Mouse (Mus musculus) layer of hippocampus, adult 18-20 months (tissue): ENCODE results near the gene Sirpa. TPM values are rescaled to one million over a fixed set of nuclear protein-coding genes. Genes with fewer than 3 reads are reported as not detected.

Source experiments
- DNase-seq, 2 experiments: peaks; one replicate each; pipeline ENCODE4 v3.0.0; 2022; ENCODE audit warnings: low spot score in 2 of 2
- total RNA-seq, 2 experiments: library from RNA; stranded (reverse); gene quantifications; 2 replicates each; pipeline ENCODE4 v1.2.3; 2021

The Sirpa gene
- total RNA-seq, 2 experiments from 2014 or later = 295 to 305 TPM

- DNase-seq = peak in 1 of 2 experiments; percentile 22
These were observed 11.4 kb downstream of the Sirpa start for GRCm38 (mm10) chr2:129604032-129604431.

- no peak for DNase-seq
These were observed 13.2 kb downstream of the Sirpa start for GRCm38 (mm10) chr2:129605816-129606215.

GRCm38 (mm10) chr2:129606269-129606668 lies 13.6 kb downstream of the Sirpa start:
- peak in 1 of 2 experiments; percentile 42 for DNase-seq

GRCm38 (mm10) chr2:129606899-129607298 lies 14.3 kb downstream of the Sirpa start:
- DNase-seq = peak in 1 of 2 experiments; percentile 27

- DNase-seq = no peak
These were observed 21.3 kb downstream of the Sirpa start for GRCm38 (mm10) chr2:129613971-129614370.

GRCm38 (mm10) chr2:129614482-129615185 lies 22.0 kb downstream of the Sirpa start:
- no peak for DNase-seq

- no peak for DNase-seq
These were observed 27.5 kb downstream of the Sirpa start for GRCm38 (mm10) chr2:129620148-129620547.

- no peak for DNase-seq
These were observed 28.2 kb downstream of the Sirpa start for GRCm38 (mm10) chr2:129620881-129621280.

GRCm38 (mm10) chr2:129621654-129622490 lies 29.2 kb downstream of the Sirpa start:
- DNase-seq = peak in 1 of 2 experiments; percentile 0

GRCm38 (mm10) chr2:129622918-129623317 lies 30.3 kb downstream of the Sirpa start:
- DNase-seq = no peak

GRCm38 (mm10) chr2:129623771-129624170 lies 31.1 kb downstream of the Sirpa start:
- DNase-seq = peak; percentile 75 to 90

GRCm38 (mm10) chr2:129624246-129624918 lies 31.7 kb downstream of the Sirpa start:
- DNase-seq = peak in 1 of 2 experiments; percentile 6

GRCm38 (mm10) chr2:129624956-129625355 lies 32.3 kb downstream of the Sirpa start:
- DNase-seq = no peak

- no peak for DNase-seq
These were observed 33.2 kb downstream of the Sirpa start for GRCm38 (mm10) chr2:129625845-129626244.

GRCm38 (mm10) chr2:129626621-129627061 lies 34.0 kb downstream of the Sirpa start:
- no peak for DNase-seq

GRCm38 (mm10) chr2:129627133-129627532 lies 34.5 kb downstream of the Sirpa start:
- DNase-seq = no peak

GRCm38 (mm10) chr2:129627811-129628210 lies 35.2 kb downstream of the Sirpa start:
- DNase-seq = peak in 1 of 2 experiments; percentile 66

- no peak for DNase-seq
These were observed 36.0 kb downstream of the Sirpa start for GRCm38 (mm10) chr2:129628456-129629185.

GRCm38 (mm10) chr2:129629786-129630531 lies 37.3 kb downstream of the Sirpa start:
- no peak for DNase-seq

GRCm38 (mm10) chr2:129630532-129630886 lies 37.9 kb downstream of the Sirpa start:
- DNase-seq = no peak
